Mouse (Mus musculus): ENCODE data around the gene Shoc2. TPM values are rescaled to one million over a fixed set of nuclear protein-coding genes. Genes with fewer than 3 reads are reported as not detected.

Shoc2 gene
- total RNA-seq, 2 experiments from 2014 or later = 51.8 to 52.1 TPM

Other genes with a start within 250 kb of the Shoc2 start
- gene Pdcd4, start 52.1 kb upstream of the Shoc2 start, total RNA-seq (2021) = 100 to 1,000 TPM; 115 to 125 TPM
- gene Bbip1, start 321 bp downstream of the Shoc2 start, total RNA-seq (2021) = 10 to 100 TPM; 58.6 to 58.8 TPM
- 10 to 100 TPM; 12.5 to 13.6 TPM for gene Adra2a, start 99.8 kb downstream of the Shoc2 start, total RNA-seq (2021)

All from layer of hippocampus, postnatal 36 days (tissue).